Mouse (Mus musculus) urinary bladder, adult 2 months (tissue): ENCODE results near the gene Gm47841. TPM values are rescaled to one million over a fixed set of nuclear protein-coding genes. Genes with fewer than 3 reads are reported as not detected.

Experiments
- DNase-seq: peaks from one replicate; pipeline ENCODE4 v3.0.0; 2022; ENCODE audit warnings: low spot score
- polyA plus RNA-seq: library from polyadenylated mRNA; depleted of rRNA; stranded (reverse); fragments of >200 nt; gene quantifications from 2 replicates; pipeline ENCODE4 v1.2.3, GENCODE M21; 2012; rRNA removed

The Gm47841 gene
- 0.09 and 0.15 TPM in 2 replicates for polyA plus RNA-seq

DNA sequence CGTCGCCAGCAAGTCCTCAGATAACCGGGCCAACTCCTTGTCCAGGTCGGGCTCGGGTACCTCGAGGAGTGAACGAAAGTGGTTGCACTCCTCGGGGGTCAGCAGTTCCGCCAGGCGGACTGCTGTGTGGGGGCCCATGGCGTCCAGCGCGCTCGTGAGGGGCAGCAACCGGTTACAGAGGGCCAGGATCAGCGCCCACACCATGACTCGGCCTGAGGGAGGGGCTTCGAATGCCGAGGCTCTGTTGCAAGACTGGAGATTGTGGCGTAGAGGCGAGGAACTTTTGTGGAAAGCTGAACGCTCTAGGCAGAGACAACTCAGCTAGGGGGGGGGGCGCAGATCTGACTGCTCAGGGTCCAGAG lies at the start of gene Gm47841:
TSS of gene Gm47841 (minus strand) at position 204 of the 362 bp plus-strand sequence.
- no peak for DNase-seq

DNA sequence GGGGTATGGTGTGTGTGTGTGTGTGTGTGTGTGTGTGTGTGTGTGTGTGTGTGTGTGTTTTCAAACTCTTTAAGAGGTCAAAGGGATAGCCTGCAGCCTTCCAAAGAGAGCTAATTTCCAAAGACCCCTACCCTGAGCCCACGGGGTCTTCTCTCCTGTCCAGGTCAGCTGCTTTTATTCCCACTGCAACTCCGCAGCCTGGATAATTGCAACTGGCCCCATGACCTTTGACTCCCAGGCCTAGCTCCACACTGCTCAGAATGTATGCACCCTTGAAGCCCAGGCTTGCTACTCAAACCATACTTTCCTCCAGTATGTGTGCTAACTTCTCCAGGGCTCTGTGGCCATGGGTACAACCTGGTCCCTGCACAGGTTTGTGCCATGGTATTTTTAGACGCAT lies 48.2 kb upstream of the Gm47841 start:
- DNase-seq: no peak

DNA sequence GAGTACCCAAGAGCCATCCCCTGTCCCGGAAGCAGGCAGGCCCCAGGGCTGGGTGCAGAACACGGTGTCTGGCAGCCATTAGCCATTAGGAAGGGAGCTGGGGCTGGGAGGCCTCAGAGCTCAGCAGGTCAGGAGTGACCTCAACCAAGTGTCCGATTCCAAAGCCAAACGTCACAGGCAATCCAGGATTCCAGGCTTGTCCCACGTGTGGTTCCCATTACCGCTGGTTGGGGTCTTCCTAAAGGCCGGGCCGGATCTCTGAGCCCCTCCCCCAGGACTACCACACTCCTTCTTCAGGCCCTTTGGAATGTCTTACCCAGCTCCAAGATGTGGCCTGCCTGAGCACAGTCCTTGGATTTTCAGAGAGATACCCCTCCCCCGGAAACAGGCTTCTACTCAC lies 47.8 kb upstream of the Gm47841 start:
- no peak for DNase-seq

DNA sequence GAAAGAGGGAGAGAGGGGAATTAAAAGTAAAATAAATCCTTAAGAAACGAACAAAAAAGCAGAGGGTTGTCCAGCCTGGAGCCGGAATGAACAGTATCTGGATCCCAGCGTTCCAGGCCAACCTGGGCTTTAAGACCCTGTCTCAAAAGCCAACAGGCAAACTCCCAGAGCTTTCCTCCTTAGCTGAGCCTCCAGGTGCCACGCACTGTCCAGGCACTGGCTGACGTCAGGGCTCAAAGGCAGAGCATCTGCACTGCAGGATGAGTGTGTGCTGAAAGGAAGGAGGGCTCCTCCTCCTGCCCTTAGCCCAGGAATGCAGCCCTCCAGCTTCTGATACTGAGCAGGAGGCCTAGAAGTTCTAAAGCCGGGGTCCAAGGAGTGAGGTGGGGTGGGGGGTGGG lies 46.8 kb upstream of the Gm47841 start:
- DNase-seq: no peak

- no peak for DNase-seq
Measured at GRCm38 (mm10) chr15:101092829-101093648, 45.8 kb upstream of the Gm47841 start.

GRCm38 (mm10) chr15:101092121-101092828 lies 45.1 kb upstream of the Gm47841 start:
- DNase-seq: no peak

- no peak for DNase-seq
Measured at GRCm38 (mm10) chr15:101091551-101091950, 44.4 kb upstream of the Gm47841 start.

DNA sequence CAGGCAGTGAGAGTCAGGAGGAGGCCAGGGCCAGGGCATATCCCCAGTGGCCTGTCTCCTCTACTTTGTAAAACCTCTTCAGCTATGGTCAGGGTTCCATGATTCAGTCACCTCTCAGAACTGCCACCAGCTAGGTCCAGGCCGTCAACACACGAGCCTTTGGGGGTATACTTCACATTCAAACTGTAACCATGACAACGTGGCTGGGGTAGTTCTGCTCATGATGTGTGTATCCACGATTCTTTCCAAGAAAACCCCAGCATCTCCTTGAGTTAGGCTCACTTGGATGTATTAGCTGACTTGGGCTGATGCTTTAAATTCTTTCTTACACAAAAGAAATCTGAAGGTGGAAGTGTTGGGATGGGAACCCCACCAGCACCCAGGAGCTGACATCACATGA lies 41.1 kb upstream of the Gm47841 start:
- DNase-seq: no peak

- no peak for DNase-seq
Measured at GRCm38 (mm10) chr15:101086956-101087355, 39.8 kb upstream of the Gm47841 start.

- DNase-seq: no peak
Measured at GRCm38 (mm10) chr15:101086451-101086850, 39.3 kb upstream of the Gm47841 start.

DNA sequence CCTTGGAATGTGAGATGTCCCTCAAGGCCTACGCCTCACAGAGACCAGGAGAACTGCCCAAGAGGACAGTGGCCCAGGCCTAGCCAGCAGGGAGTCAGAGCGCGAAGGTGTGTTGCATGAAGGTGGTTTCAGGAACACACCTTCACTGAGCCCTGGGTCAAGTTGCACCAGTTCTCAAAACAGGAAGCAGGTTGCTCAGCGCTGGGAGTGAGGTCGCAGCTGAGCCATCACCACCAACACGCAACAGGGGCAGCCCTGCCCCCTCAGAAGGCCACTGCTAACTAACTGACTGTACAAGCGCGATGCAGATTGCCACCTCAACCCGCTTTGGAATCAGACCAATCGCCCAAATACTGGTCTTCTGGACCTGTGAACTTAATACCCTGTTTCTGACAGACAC lies 37.3 kb upstream of the Gm47841 start:
- DNase-seq: no peak

DNA sequence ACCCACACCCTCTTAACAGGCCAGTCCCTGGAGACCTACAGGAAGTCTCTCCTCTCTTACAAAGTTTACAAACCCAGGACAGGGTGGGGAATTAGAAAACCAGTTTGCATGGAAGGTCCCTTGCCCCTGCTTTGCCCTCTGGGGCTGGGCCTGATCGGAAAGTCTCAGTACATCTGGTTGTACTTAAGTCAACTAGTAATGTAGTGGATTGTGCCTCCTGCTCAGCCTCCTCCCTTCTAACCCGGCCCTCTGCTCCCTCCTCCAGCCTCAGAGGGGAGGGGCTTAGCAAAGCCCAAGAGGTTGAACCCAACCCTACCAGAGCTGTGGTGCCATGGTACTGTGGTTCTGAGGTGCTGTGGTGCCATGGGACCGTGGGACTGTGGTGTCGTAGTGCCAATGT lies 35.0 kb upstream of the Gm47841 start:
- DNase-seq: no peak

DNA sequence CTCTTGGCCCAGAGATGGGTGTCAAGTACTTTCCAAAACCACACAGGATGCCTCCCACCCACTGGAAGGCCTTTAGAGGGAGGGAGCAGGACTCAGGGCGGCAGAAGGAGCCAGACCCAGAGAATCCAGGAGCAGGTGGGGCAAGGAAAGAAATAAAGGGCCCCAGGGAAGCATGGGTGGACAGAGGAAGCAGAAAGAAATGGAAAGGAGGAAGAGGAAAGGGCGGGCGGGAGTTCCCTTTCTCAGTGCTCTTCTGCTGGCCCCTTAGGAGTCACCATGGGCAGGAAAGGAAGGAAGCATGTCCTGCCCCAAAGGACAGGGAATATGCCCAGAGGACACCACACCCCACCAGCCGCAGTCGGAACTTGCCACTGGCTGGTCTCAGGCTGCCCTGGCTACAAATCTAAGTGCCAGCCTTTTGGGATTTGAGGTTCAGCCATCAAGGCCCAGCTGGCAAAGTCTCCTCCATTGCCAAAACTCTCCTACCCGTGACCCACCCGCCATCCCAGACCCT lies 33.9 kb upstream of the Gm47841 start:
- DNase-seq: no peak

DNA sequence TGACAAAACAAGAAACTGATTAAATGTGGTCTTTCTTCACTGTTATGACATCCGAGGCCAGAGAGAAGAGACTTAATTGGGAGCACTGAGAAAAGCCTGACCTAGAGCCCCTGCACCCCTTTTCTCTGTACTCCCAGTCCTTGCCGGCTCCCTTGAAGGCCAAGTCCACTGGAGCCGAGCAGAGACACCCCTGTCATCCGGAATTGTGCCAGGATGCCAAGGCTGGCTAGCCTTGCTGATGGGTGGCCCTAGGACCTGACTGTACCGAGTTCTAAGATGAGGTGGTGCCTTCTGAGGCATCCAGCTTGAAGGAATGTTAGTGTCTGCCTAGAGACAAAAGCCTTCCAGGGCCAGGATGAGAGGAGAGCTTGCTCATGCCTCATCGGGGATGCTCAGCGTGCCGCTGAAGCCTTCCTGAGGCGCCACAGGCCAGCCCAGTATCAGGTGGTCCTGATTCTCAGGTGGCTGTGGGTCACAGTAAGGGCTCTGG lies 32.9 kb upstream of the Gm47841 start:
- DNase-seq: no peak

DNA sequence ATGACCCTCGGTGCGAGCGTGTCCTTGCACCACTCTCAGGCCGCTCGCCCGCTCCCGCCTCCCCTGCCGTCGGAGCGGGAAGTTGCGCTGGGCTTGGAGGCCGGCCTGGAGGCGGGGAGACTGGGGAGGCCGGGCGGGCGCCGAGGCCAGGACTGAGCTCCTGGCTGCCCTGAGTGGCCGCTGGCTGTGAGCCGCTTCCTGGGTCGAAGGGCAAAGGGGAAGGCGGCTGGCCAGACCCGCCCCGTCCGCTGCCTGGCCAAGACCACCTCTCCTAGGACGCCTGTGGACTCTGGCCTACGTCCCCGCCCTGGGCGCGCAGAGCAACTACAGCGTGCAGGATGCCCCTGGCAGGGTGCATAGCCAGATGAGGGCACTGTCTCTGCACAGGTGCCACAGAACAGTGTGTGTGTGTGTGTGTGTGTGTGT lies 31.5 kb upstream of the Gm47841 start:
- peak; percentile 87 for DNase-seq

DNA sequence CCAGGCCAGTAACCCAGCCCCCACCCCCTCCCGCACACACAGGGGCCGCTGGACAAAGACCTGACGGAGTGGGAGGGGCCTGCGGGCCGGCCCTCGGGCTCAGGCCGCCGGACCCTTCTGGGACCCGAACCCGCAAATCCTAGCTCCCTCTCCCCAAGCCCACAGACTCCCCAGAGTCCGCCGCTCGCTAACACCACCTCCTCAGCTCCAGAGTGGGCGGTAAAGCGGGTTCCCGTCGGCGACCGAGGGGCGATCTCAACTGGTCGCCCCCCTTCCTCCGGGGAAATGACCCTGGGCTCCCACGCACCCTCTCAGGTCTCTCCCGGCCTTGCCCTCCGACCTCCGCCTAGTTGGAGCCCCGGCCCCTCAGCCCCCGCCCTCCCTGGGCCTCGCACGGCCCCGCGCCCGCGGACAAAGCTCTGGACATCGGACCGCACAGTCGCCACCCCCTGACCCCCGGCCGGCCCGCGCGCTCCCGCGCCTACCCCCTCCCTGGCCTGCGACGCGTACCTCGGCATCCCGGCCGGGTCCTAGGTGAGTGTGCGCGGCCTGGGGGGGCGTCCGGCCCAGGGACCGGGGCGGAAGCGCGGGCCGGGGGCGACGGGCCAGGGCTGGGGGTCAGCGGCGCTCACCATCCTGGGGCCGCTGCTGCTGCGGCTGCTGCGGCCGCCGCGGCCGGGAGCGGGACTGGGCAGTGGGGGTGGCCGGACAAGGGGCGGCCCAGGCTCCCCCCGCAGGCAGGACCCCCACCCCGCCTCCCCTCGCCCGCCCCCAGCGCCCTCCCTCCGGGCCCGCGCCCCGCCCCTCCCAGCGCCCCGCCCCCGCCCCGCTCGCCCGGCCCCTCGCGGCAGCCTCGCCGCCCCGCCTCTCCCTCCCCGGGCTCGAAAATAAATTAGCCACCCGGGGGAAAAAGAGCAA lies 30.9 kb upstream of the Gm47841 start, which contains the start of gene Fignl2:
TSS of gene Fignl2 (minus strand) at position 755 of the 918 bp plus-strand sequence.
- DNase-seq: no peak

DNA sequence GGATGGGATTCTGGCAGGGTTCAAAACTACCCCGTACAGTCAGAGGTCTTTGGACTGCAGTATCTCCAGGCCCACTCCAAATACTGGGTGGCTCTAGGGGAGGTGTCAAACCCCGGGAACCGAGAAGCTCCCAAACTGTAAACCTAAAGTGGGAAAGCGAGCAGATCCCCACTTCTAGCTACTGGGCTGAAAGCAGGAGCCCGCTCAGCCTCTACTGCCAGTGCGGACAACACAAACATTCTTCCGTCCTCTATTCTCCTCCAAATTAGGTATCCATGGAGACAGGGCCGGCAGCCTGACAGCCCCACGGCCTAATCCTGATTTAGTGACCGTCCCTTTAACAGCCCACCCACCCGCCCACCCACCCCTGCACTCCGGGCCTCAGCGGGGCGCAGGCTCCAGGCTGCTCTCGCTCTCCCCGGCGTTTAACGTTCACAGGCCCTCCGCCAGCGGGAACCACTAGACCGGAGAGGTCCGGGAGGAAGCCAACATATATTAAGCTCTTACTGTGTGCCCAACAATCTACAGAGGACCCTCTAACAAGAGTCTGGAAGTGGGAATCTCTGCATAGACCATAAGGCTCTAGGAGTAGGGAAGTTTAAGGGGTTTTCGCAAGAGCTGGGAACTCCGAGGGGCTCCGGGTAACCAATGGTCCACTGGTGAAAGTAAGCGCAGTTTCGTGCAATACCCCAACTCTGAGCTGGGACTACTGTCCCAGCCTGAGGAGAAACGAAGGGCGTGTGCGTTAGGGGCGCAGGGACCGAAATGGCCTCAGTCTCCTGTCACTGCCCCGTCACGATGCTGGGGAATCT lies 30.0 kb upstream of the Gm47841 start:
- no peak for DNase-seq

DNA sequence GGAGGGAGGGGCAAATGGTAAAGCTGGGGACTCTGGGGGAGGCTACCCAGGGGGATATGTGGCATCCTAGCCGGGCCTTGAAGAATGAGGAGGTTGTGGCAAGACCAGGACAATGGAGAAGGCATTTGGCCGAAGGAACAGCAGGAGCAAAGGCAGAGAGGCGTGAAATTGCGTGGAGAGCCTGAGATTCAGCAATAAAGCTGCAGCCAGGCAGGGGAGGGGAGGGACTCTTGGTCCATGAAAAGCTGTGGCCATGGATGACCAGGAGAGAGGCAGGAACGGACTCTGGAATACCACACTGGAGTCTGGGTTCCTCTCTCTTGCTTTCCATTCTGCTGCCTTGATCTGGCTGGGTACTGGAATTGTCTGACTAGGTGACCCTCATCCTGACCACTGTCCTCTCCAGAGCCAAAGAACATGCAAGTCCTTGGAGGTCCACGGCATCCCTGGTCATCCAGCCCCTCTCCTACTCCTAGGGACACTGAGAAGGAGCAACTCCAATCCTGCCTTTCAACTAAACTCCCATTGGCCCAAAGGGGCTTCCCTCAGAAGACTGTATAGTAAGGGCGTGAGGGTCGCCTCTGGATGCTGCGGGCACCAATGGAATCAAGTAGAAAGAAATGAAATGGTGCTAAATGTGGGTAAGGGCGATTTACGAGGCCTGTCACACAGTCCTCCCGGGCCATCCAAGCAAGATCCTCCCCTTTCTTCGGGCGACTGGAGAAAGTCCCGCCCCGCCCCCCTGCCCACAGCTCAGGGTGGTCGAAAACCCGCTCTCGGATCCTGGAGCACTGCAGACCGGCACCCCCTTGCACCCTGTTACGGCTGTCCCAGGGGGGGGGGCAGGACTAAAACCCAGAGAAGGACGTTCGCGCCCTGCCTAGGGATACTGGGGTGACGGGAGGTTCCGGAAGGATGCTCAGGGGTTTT lies 29.1 kb upstream of the Gm47841 start:
- no peak for DNase-seq

DNA sequence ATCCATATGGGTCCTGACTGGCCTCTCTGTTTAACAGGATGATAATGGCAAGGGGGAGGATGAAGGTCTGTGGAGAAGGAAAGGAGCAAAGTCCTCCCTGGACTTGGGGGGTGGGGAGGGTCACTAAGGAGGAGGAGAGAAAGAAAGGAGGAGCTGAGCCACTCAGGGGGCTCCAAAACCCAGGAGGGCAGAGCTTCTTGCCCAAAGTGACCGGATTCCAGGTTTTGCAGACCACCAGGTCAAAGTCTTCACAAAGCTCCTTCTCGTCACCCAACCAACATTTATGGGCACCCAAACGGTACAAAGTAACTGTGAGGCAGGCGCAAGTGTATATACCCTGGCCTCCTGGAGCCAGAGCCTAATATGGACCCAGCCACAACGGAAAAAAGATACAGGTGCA lies 28.5 kb upstream of the Gm47841 start:
- DNase-seq: no peak

GRCm38 (mm10) chr15:101075150-101075549 lies 28.0 kb upstream of the Gm47841 start:
- DNase-seq: no peak
